Mouse (Mus musculus) lung, postnatal 0 days (tissue): ENCODE results near the gene Greb1.

Experiments
- CTCF ChIP-seq: IDR thresholded peaks from 2 replicates; pipeline ENCODE4 v1.5.1; 2016; ENCODE audit warnings: antibody characterized with exemption, mild to moderate bottlenecking
- EP300 ChIP-seq: IDR thresholded peaks from 2 replicates; pipeline ENCODE4 v1.6.1; 2016; ENCODE audit warnings: antibody characterized with exemption, mild to moderate bottlenecking, control low read depth

GRCm38 (mm10) chr12:16752236-16752840, 48.3 kb downstream of the Greb1 start:
- TF ChIP-seq CTCF (no peak), EP300 (no peak)
